Mouse (Mus musculus) brain, embryonic 18.5 days (tissue): ENCODE results near the gene Aars.
A peak's percentile ranks its signal among the peaks of the same experiment; 100 is the strongest.
"Not testable (repeated sequence)": the region's sequence is repeated elsewhere in the genome, so short reads cannot be mapped to it uniquely, and the experiment has no call there.

Source experiments
- DNase-seq: peaks from one replicate; pipeline ENCODE4 v3.0.0-alpha.2; 2012; ENCODE audit warnings: low read depth, low spot score

Aars gene

GRCm38 (mm10) chr8:111032916-111033315, at the start of gene Aars:
Aars (plus strand) TSS chr8:111033144.
- DNase-seq: no peak

GRCm38 (mm10) chr8:110987805-110988744, 44.9 kb upstream of the Aars start:
- no peak for DNase-seq

GRCm38 (mm10) chr8:110990017-110990416, 42.9 kb upstream of the Aars start:
- DNase-seq: no peak

- no peak for DNase-seq
These were observed 36.1 kb upstream of the Aars start for GRCm38 (mm10) chr8:110996641-110997430.

DNA sequence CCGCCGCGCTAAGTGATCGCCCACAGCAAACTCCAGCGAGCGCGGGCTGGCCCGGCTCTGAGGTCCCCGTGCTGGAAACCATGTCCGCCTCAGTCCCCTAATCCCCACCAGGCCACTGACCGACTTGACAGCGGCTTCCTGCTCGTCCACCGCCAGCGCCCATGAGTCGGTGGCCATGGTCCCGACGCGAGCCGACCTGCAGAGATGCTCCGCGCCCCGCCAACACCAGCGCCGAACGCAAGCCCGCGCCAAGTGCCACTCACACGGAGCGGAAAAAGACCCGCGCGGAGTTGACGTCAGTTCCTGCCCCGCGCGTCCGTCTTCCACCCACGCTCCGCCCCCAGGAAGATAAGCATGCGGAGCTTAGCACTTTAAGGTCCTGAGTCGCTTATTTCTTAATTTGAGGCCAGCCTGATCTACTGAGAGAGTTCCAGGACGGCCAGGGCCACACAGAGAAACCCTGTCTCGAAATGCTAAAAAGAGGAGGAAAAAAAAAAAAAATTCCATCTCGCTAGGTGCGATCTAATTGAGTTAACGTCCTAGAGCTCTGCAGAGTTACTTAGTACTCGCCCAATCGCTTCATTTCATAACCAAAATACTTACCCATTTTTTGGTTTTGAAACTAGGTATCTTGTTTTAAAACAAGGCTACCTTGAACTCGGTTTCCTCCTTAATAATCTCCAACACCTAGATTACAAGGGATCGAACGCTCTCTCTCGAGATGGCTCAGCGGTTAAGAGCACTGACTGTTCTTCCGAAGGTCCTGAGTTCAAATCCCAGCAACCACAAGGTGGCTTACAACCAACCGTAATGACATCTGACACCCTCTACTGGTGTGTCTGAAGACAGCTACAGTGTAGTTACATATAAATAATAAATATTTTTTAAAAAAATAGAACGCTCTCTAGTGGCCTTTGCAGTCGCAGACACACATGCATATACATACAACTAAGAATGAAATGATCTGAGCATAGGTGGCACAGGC, 35.1 kb upstream of the Aars start, which contains the start of gene Ddx19a:
Gene Ddx19a, minus strand, starts transcription at position 254 of the 985 bp plus-strand sequence.
- peak; percentile 79 for DNase-seq

DNA sequence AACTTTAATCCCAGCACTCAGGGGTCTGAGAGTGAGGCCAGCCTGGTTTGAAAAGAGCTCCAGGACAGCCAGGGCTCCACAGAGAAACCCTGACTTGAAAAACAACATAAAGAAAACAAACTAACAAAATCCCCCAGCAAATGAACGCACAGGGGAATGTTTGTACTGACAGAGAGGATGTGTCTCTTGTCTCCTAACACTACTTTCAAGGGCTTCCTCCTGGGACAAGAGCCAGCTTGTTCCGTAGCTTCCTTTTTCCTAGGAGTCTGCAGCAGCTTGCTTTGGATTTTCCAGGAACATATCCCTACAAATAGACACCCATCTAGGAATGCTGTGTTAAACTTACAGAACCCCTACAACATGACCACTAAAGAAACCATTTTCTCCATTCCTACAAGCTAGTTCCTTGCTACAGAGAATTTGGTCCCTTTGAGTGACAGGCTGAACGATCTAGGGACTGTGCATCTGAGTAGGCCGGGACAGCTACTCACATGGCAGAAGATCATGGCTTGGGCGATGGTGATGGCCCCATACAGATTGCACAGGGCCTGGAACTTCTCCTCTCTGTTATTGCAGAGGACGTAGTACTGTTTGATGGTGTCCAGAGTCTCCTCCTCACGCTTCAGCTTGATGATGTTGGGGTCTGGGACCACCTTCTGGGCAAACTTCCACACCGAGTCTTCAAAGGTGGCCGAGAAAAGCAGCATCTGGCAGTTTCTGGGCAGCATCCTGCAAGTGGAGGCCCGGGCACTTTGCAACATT, 22.5 kb upstream of the Aars start:
- DNase-seq: not testable (repeated sequence)

- DNase-seq: not testable (repeated sequence)
These were observed 6.3 kb upstream of the Aars start for GRCm38 (mm10) chr8:111026609-111027008.

- DNase-seq: peak; percentile 65
These were observed 5.5 kb upstream of the Aars start for GRCm38 (mm10) chr8:111027391-111027937.

- no peak for DNase-seq
These were observed 3.4 kb upstream of the Aars start for GRCm38 (mm10) chr8:111029589-111029988.

DNA sequence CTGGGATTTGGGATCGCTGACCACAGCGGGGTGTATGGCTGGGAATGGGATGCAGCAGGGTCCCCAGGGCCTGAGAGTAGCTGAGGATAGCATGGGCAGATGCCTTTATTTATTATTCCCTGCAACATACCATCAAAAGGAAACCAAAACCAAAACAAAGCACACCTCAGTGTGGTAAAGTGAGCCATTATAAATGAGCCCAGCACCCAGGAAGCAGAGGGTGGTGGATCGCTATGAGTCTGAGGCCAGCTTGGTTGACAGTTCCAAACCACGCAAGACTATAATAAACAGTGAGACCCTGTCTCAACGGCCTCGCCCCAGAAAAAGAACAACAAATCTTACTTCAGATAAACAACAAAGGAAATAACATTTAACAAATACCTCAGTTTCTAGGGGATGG, 2.9 kb upstream of the Aars start:
- no peak for DNase-seq

DNA sequence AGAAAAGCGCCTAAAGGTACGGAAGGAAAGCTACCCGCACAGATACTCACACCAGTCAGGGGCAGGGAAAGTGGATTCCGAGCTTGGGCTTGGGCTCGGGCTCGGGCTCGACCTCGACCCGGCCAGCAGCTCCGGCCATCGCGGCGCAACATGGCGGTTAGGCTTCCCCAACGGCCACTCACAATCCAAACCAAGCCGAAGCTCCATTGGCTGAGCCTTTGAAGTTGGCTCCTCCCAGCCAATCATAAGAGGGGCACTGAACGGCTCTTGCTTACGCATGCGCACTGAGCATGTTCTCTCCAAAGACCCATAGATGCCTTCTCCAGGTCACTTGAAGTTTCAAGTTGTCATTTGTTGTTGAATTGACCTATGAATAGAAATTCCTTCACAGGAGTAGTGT, 1.4 kb upstream of the Aars start, which contains the start of gene Ddx19b:
Gene Ddx19b, minus strand, starts transcription at position 180 of the 400 bp plus-strand sequence.
- no peak for DNase-seq

DNA sequence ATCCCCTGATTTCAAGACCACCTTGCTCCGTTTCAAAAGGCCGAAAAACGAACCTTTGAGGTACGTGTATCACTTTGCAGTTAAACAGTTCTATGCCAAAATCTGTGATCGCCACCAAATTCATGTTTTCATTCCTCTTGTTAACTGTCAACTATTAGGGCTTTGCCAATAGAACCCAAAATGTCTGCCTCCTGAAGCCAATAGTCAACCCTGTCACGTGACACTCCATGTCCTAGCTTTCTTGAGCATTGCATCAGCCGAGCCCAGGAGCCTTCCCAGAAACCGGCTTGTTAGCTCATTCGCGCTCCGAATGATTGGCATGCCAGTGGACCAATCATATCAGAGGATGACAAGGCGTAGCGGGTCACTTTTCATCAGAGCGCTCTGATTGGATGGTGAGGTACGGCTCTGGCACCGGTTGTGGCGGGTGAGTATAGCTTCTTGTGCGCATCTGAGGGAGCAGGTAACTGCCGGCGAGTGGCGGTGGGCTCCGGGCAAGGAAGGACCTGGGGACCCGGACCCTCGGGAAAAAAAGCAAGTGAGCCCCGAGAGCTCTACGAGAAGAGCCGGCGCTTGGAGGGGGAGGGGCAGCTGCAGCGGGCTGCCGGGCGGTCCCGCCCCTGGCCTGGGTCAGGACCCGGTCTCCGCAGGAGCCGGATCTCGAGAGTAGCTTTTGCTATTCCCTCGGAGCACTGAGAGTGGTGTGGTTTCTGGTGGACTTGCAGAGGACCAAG, 705 bp downstream of the Aars start:
- peak; percentile 100 for DNase-seq

- no peak for DNase-seq
These were observed 1.3 kb downstream of the Aars start for GRCm38 (mm10) chr8:111034276-111034675.

DNA sequence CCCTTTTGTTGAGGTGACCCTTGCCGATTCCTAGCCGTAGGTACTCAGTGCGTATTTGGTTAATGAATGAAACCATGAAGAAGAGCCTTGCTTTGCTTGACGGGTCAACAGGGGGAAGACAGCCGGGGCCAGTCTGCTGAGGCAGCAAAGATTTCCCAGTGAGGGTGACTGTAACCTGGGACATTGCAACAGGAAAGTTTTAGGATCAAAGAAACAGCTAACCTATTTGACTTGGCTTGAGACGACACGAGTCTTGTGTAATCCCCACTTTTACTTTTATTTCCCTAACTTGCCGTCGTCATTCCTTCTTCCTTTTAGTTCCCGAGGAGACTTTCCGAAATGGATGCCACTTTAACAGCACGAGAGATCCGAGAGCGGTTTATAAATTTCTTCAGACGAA, 3.6 kb downstream of the Aars start:
- DNase-seq: no peak

- DNase-seq: no peak
These were observed 9.6 kb downstream of the Aars start for GRCm38 (mm10) chr8:111042546-111042945.

DNA sequence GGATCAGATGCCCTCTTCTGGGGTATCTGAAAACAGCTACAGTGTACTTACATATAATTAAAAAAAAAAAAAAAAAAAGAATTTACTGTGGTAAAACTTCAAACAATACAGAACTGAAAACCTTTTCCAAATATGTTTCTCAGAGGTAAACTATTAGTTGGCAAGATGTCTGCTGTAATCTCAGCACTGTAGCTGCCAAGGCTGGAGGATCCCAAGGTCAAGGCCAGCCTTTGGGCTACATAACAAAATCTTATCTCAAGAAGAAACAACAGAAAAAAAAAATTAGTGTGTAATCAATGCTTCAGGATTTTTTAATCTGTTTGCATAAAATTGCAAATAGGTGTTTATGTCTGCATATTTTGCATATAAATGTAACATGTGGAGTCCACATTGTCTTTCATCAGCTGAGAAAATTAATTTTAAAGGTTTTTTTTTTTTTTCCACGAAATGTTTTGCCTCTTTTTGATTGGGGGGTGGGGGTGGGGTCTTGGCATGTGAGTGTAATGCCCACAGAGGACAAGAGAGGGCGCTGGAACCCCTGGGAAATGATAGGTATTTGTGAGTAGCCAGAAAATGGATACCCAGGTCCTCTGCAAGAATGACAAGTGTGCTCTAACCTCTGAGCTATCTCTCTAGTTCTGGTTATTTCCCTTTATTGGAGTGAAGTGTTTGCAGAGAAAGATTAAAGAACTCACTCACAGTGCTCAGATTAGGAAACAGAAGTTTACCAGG, 11.2 kb downstream of the Aars start:
- no peak for DNase-seq

DNA sequence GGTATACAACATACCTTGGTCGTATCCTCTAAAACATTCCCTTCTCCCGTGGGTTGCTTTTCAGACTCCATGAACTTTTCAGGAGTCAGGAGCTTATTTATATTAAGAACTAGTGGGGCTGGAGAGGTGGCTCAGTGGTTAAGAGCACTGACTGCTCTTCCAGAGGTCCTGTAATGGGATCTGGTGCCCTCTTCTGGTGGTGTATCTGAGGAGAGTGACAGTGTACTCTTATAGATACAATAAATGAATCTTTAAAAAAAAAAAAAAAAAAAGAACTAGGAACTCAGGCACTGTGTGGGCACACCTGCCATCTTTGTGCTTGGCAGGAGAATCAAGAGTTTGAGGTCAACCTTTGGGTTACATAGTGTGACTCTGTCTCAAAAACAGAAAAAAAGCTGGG, 15.8 kb downstream of the Aars start:
- DNase-seq: no peak

GRCm38 (mm10) chr8:111049106-111049505, 16.2 kb downstream of the Aars start:
- DNase-seq: no peak
